Mouse (Mus musculus) liver, embryonic 15.5 days (tissue): ENCODE measurements at regions not wholly inside any gene's neighbourhood (a gene's known extent, or its start where the extent isn't known, plus 50 kb on each side); places are given as distances from the start of the nearest gene placed in this dataset.

Source experiments
- ATAC-seq: fragments of 200-750 bp; cut with Nextera tagmentation; 2 replicates; pipeline ENCODE4 v1.8.0; 2017; ENCODE audit warnings: moderate number of reproducible peaks, mild to moderate bottlenecking, moderate library complexity; ENCODE audit not compliant: insufficient read depth
- H3K27ac ChIP-seq: fragments of 300-500 bp; sonication (generic); replicated peaks from 2 replicates; pipeline ENCODE4 v1.5.1; 2015; ENCODE audit warnings: mild to moderate bottlenecking, inconsistent platforms
- H3K27me3 ChIP-seq: fragments of 300-500 bp; sonication (generic); 2 replicates; pipeline ENCODE4 v1.6.1; 2015; ENCODE audit warnings: mild to moderate bottlenecking, inconsistent platforms
- H3K36me3 ChIP-seq: fragments of 300-500 bp; sonication (generic); replicated peaks from 2 replicates; pipeline ENCODE4 v1.6.1; 2015; ENCODE audit warnings: moderate library complexity, mild to moderate bottlenecking, inconsistent platforms
- H3K4me1 ChIP-seq: fragments of 300-500 bp; sonication (generic); replicated peaks from 2 replicates; pipeline ENCODE4 v1.6.1; 2015; ENCODE audit warnings: inconsistent platforms
- H3K4me2 ChIP-seq: fragments of 300-500 bp; sonication (generic); 2 replicates; pipeline ENCODE4 v1.6.1; 2015; ENCODE audit warnings: moderate library complexity, mild to moderate bottlenecking, inconsistent platforms
- H3K4me3 ChIP-seq: fragments of 300-500 bp; sonication (generic); replicated peaks from 2 replicates; pipeline ENCODE4 v1.5.1; 2015; ENCODE audit warnings: mild to moderate bottlenecking, inconsistent platforms
- H3K9ac ChIP-seq: fragments of 300-500 bp; sonication (generic); 2 replicates; pipeline ENCODE4 v1.6.1; 2015; ENCODE audit warnings: moderate library complexity, mild to moderate bottlenecking, inconsistent platforms
- H3K9me3 ChIP-seq: fragments of 300-500 bp; sonication (generic); replicated peaks from 2 replicates; pipeline ENCODE4 v1.6.1; 2016; ENCODE audit warnings: inconsistent platforms
- WGBS: fragments of 180-500 bp; shearing (Covaris S2); methylation state at CpG from one replicate; pipeline ENCODE4 v1.1.7; 2015; ENCODE audit warnings: mixed read lengths; ENCODE audit not compliant: insufficient replicate concordance; 5-methylcytosine and 5-hydroxymethylcytosine counted together

DNA sequence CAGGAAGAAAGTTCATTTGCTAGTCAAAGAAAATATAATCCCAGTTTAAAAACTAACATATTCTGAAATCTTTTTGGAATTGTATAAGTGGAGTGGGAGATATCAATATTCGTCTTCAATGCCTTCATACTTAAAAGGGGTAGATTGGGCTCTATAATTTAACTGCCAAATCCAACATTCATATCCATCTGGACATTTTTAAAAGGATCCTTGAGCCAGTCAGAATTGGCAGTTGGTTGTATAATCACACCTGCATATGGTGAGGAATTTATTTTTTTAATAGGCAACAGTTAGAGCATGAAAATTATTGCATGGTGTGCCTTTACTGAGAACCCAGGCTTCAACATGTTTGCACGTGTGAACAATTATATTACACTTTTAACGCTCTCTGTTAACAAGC, 419.5 kb upstream of the Cd180 start:
- no peak for ATAC-seq
- H3K9ac ChIP-seq = no peak overlapping the region
- H3K4me3 ChIP-seq = no peak overlapping the region
- H3K36me3 ChIP-seq = no peaks in the 10 kb centered on the region
- no peak overlapping the region for H3K4me2 ChIP-seq
- H3K9me3 ChIP-seq = no peaks in the 10 kb centered on the region
- WGBS = 64% methylated on average over 3 of the region's 3 CpGs
- no peaks in the 10 kb centered on the region for H3K4me1 ChIP-seq
- no peaks in the 10 kb centered on the region for H3K27me3 ChIP-seq
- no peak overlapping the region for H3K27ac ChIP-seq

DNA sequence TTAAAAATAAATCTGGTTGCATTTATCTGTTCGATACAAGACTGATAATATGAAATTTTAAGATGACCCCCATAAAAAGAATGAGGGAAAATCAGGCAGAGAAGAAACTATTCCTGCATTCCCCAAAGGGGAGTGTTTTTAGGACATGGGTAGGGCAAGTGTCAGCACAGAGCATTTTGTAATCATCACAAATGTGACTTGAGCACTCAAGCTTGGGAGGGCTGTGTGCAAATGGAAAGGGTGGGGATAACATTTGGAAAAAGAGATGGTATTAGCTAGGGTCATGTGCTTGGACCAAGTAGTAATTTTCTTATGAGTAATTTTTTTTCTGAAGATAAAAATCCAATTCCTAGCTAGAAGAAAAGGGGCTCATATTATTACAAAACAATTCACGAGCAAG, 418.1 kb upstream of the Cd180 start:
- ATAC-seq = no peak
- Histone ChIP-seq H3K4me1 (no peaks in the 10 kb centered on the region), H3K9ac (no peak overlapping the region), H3K9me3 (no peaks in the 10 kb centered on the region), H3K4me2 (no peak overlapping the region), H3K36me3 (no peaks in the 10 kb centered on the region), H3K27me3 (no peaks in the 10 kb centered on the region), H3K27ac (no peak overlapping the region), H3K4me3 (no peak overlapping the region)
- 65% methylated on average over 2 of the region's 2 CpGs for WGBS

DNA sequence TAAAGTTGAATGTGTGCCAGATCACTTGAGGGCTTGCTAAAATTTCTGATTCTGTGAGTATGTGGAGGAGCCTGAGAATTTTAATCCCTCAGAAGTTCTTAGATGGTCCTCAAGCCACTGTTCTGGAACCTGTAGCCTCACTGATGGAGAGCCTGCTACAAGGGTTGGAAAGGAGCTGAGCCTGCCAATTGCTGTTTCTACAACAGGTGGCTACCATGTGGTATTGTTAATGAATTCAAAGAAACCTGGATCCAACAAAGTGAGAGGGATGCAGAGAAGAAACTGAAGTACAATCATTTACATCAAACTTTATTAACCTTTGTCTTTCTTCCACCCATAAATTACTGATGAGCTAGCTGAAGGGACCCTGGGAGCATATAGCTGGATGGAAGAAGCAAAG, 416.5 kb upstream of the Cd180 start:
- ATAC-seq = no peak
- Histone ChIP-seq H3K9me3 (no peaks in the 10 kb centered on the region), H3K36me3 (no peaks in the 10 kb centered on the region), H3K4me3 (no peak overlapping the region), H3K9ac (no peak overlapping the region), H3K27me3 (no peaks in the 10 kb centered on the region), H3K4me1 (no peaks in the 10 kb centered on the region), H3K27ac (no peak overlapping the region), H3K4me2 (no peak overlapping the region)

DNA sequence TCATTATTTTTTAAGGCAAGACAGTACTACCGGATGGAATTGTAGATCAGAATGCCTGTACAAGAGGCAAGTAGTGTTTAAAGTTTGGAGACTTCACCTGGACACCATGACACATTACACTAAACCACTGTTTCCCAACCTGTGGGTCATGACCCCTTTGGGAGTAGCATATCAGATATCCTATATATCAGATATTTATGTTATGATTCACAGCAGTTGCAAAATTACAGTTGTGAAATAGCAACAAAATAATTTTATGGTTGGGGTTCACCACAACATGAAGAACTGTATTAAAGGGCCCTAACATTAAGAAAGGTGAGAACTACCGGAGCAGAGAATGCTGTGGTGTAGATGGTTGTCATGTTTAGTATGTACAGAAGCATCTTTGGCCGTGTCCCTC, 413.2 kb upstream of the Cd180 start:
- ATAC-seq = no peak
- Histone ChIP-seq H3K27me3 (no peaks in the 10 kb centered on the region), H3K36me3 (no peaks in the 10 kb centered on the region), H3K9ac (no peak overlapping the region), H3K4me1 (no peaks in the 10 kb centered on the region), H3K4me2 (no peak overlapping the region), H3K4me3 (no peak overlapping the region), H3K9me3 (no peaks in the 10 kb centered on the region), H3K27ac (no peak overlapping the region)
- WGBS = 53% methylated on average over 3 of the region's 3 CpGs

DNA sequence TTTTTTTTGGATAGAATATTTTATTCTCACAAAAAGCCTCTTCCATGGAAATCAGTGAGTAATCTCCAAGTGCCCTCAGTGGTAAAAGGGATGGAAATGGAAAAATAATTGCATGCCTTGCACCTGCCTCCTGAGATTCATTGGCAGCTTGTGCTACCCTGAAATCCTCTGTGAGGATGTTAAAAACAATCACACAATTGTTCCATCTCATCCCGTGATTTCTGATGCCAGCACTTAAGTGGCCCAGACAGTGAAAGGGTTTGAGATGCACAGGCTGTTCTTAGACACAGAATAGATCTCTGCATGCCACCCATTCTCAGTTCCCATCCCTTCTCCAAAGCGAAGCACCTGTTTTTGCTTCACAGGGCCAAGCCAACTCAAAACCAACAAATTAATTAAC, 398.9 kb upstream of the Cd180 start:
- Histone ChIP-seq H3K36me3 (no peaks in the 10 kb centered on the region), H3K9ac (no peak overlapping the region), H3K9me3 (no peaks in the 10 kb centered on the region), H3K4me1 (no peaks in the 10 kb centered on the region), H3K4me2 (no peak overlapping the region), H3K27ac (no peak overlapping the region), H3K4me3 (no peak overlapping the region), H3K27me3 (no peaks in the 10 kb centered on the region)
- 63% methylated on average over 2 of the region's 2 CpGs for WGBS
- no peak for ATAC-seq

DNA sequence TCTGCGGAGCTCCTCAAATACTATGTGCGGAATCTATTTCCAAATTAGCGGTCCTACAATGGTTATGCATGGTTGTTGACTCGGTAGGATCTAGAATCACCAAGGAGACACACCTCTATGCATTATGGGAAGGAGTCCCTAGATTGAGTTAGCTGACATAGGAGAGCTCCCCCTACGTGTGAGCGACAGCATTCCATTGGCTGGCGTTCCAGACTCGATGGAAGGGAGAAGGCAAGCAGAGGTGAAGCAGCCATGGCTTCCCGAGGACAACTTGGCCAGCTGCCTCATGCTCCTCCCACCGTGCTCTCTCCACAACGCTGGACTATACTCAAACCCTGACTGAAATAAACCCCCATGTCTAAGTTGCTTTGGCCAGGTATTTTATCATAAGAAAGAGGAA, 398.3 kb upstream of the Cd180 start:
- Histone ChIP-seq H3K36me3 (no peaks in the 10 kb centered on the region), H3K9ac (no peak overlapping the region), H3K4me3 (no peak overlapping the region), H3K27me3 (no peaks in the 10 kb centered on the region), H3K4me2 (no peak overlapping the region), H3K9me3 (no peaks in the 10 kb centered on the region), H3K4me1 (no peaks in the 10 kb centered on the region), H3K27ac (no peak overlapping the region)
- WGBS = 66% methylated on average over 11 of the region's 11 CpGs
- ATAC-seq = no peak

DNA sequence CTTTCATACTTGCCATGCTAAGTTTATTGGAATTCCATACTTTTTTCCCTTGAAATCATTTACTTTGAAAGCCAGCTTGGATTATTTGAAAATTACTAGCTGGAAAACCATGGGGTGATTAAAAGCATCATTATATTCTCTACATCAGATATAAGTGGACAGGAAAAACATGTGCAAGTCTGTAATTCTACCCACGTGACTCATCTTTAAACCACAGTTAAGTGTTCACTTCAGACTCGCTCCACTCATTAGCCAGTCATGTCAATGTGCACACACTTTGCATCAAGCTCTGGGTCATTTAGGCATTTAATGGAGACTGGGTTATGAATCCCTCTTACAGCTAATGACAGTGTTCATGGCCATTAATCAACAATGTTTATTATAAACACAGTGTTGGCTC, 385.4 kb upstream of the Cd180 start:
- WGBS = 52% methylated on average over 2 of the region's 2 CpGs

DNA sequence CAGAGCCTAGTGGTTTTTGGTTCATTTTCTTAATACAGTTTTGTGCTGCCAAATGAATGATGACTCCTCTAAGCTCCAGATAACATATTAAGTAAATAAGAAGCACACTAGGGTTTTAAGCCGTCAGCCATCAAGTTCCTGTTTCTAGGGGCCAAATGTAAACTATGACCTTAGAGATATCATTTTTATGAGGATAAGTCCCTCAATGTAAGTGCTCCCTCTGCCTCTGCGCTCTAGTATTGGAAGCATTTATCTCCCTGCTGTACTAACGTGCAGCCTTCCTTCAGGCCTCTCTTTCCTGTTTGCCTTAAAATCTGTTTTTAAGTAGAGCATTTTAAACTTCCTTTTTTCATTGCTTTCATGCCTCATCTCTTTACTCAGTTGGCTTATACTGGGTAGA, 381.3 kb upstream of the Cd180 start:
- H3K9me3 ChIP-seq = no peaks in the 10 kb centered on the region
- H3K4me2 ChIP-seq = no peak overlapping the region
- no peaks in the 10 kb centered on the region for H3K36me3 ChIP-seq
- WGBS = 21% methylated on average over 3 of the region's 3 CpGs
- no peak overlapping the region for H3K9ac ChIP-seq
- H3K4me3 ChIP-seq = no peak overlapping the region
- H3K27ac ChIP-seq = no peak overlapping the region
- no peaks in the 10 kb centered on the region for H3K4me1 ChIP-seq
- no peak for ATAC-seq
- H3K27me3 ChIP-seq = no peaks in the 10 kb centered on the region

More for the DNA sequence above, 385.4 kb upstream of the Cd180 start:
- Histone ChIP-seq H3K4me1 (no peaks in the 10 kb centered on the region), H3K27me3 (no peaks in the 10 kb centered on the region), H3K4me3 (no peak overlapping the region), H3K36me3 (no peaks in the 10 kb centered on the region), H3K4me2 (no peak overlapping the region), H3K27ac (no peak overlapping the region), H3K9ac (no peak overlapping the region), H3K9me3 (no peaks in the 10 kb centered on the region)
- no peak for ATAC-seq

DNA sequence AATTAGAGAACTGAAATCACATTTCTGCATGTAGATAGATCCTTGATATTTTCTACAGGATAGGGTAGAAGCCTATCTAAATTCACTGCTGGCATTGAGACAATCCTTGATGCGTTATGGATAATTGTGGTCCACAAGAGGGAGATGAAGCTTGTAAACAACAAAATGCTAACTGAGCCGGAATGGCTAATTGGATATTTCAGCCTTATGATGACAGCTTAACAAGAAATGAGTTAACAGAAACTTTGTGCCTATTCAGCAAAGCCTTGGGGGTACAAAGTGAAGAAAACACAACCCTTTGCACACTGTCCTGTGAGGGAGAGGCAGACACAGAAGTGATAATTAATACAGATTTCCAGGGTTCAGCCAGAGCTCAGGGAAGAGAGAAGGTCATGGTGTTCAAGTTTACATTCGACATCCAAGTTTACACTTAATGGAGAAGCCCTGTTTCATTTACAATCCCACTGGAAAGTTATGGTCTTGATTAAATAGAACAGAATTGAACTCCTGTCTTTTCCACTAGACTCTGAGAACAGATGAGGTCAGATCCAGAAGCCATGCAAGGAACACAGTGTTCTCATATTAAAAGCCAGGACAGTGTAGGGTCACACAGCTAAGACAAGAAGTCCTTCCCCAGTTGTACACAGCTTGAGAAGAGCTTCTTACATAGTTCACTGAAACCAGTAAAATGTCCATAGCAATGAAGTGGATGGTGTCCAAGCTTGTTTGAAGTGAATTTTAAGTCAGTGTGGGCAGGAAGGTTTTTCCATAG, 377.3 kb upstream of the Cd180 start:
- Histone ChIP-seq H3K36me3 (no peaks in the 10 kb centered on the region), H3K9me3 (no peaks in the 10 kb centered on the region), H3K27me3 (no peaks in the 10 kb centered on the region), H3K27ac (no peak overlapping the region), H3K4me3 (no peak overlapping the region), H3K9ac (no peak overlapping the region), H3K4me1 (no peaks in the 10 kb centered on the region), H3K4me2 (no peak overlapping the region)
- no peak for ATAC-seq
- 63% methylated on average over 3 of the region's 3 CpGs for WGBS

DNA sequence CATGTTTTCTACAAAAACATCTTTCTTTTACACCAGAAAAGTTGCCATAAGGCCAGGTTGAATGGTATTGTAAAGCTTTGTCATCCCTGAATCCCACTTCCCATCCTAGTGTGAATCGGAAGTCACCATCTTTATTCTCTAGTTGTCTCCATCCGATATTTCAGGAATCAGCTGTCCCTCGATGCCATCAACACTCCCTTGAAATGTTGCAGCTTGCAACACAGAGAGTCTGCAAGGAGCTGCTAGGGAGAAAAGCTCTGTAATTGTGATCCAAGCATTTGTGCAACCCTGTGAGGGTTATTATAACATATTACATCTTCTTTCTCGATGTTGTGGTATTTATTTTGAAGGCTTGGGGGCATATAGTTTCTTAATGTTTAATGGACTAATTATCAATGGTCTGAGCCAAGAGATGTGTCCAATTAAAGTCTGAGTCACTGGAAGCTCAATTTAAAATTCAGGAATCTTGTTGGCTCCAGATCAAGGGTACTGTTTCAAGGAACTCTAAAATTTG, 374.4 kb upstream of the Cd180 start:
- Histone ChIP-seq H3K9ac (no peak overlapping the region), H3K9me3 (no peaks in the 10 kb centered on the region), H3K27ac (no peak overlapping the region), H3K4me1 (no peaks in the 10 kb centered on the region), H3K4me2 (no peak overlapping the region), H3K27me3 (no peaks in the 10 kb centered on the region), H3K36me3 (no peaks in the 10 kb centered on the region), H3K4me3 (no peak overlapping the region)
- ATAC-seq = no peak
- WGBS = 67% methylated on average over 4 of the region's 4 CpGs

DNA sequence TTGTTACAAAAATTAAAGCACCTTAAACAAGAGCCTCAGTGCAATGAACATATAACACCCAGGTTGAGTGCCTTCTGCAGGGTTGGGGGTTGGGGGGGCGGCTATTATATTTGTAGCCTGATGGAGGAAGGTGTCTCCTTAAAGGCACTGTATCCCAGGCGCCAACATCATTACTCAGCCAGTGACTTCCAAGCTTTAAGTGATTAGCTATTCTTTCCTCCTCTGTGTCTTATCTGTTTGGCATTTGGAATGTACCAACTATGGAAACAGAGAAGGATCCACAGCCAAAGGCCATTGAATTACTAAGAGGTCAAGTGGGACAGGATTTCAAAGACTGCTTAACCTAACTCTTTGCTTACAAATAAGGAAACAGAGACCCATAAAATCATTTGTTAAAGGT, 373.9 kb upstream of the Cd180 start:
- H3K9me3 ChIP-seq = no peaks in the 10 kb centered on the region
- no peaks in the 10 kb centered on the region for H3K4me1 ChIP-seq
- H3K4me2 ChIP-seq = no peak overlapping the region
- no peak overlapping the region for H3K9ac ChIP-seq
- 74% methylated on average over 2 of the region's 2 CpGs for WGBS
- no peaks in the 10 kb centered on the region for H3K36me3 ChIP-seq
- no peaks in the 10 kb centered on the region for H3K27me3 ChIP-seq
- no peak for ATAC-seq
- H3K4me3 ChIP-seq = no peak overlapping the region
- no peak overlapping the region for H3K27ac ChIP-seq

DNA sequence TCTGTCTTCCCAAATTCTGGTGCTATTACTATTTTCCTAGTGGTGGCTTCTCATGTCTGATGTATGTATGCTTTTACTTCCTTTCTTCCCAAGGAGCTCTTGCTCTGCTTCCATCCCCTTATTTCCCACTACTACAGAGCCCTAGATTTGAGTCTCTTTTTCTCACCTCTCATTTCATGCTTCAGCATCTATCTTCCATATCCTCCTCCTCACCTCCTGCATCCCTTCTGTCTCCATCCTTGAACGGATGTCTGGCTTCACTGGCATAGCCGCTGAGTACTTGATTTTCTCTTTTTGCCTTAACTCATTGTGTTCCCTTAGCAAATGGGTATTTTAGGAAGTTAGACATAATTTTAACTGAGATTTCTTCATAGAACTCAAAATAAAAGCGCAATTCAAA, 369.5 kb upstream of the Cd180 start:
- H3K27me3 ChIP-seq = no peaks in the 10 kb centered on the region
- WGBS = 76% methylated on average over 3 of the region's 3 CpGs
- H3K36me3 ChIP-seq = no peaks in the 10 kb centered on the region
- no peak overlapping the region for H3K4me2 ChIP-seq
- no peak for ATAC-seq
- no peaks in the 10 kb centered on the region for H3K9me3 ChIP-seq
- peaks cover 13% of the 10 kb centered on the region for H3K4me1 ChIP-seq
- H3K9ac ChIP-seq = no peak overlapping the region
- no peak overlapping the region for H3K27ac ChIP-seq
- no peak overlapping the region for H3K4me3 ChIP-seq
